Mouse (Mus musculus): ENCODE measurements at regions not wholly inside any gene's neighbourhood (a gene's known extent, or its start where the extent isn't known, plus 50 kb on each side); places are given as distances from the start of the nearest gene placed in this dataset.
"Not testable (repeated sequence)": the region's sequence is repeated elsewhere in the genome, so short reads cannot be mapped to it uniquely, and the experiment has no call there.

- Histone ChIP-seq H3K4me1 (ENCODE audit: control insufficient read depth, insufficient read depth, low read length) (no peaks in the 10 kb centered on the region), H3K4me3 (replicated peaks; ENCODE audit: control insufficient read depth, low read depth, low read length) (no peak overlapping the region), H3K27ac (ENCODE audit: control insufficient read depth, insufficient read depth, low read depth, low read length, poor library complexity) (no peak overlapping the region)
- WGBS, result 76% methylated on average over 8 of the region's 8 CpGs
- TF ChIP-seq CTCF (IDR thresholded peaks at IDR 0.05; ENCODE audit: control insufficient read depth, insufficient read depth, low read length) (no peak), POLR2A (IDR thresholded peaks at IDR 0.05; ENCODE audit: borderline replicate concordance, control insufficient read depth, low read depth, low read length) (no peak)
Observed at GRCm38 (mm10) chr8:35152585-35152984, 613.0 kb upstream of the Gm19410 start.

DNA sequence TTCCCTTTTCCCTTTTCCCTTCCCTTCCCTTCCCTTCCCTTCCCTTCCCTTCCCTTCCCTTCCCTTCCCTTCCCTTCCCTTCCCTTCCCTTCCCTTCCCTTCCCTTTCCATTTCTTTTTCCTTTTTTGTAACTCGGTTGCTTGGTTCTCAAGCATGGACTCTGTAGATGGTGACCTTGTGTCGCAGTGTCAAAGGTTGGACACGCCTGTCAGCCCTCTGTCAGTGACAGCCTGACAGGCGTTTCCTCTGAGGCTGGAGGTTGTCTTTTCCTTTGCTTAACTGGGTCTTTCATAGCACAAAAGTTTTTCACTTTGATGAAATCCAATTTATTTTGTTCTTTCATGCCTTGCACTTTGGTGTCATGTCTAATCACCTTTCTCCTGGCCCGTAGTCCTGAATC is 609.3 kb upstream of the Gm19410 start:
- H3K27ac ChIP-seq (ENCODE audit: control insufficient read depth, insufficient read depth, low read depth, low read length, poor library complexity), result no peak overlapping the region
- whole genome bisulfite sequencing, result 69% methylated on average over 5 of the region's 5 CpGs
- TF ChIP-seq CTCF (IDR thresholded peaks at IDR 0.05; ENCODE audit: control insufficient read depth, insufficient read depth, low read length), result no peak
- TF ChIP-seq POLR2A (IDR thresholded peaks at IDR 0.05; ENCODE audit: borderline replicate concordance, control insufficient read depth, low read depth, low read length), result no peak
- no peak overlapping the region for H3K4me3 ChIP-seq (replicated peaks; ENCODE audit: control insufficient read depth, low read depth, low read length)
- H3K4me1 ChIP-seq (ENCODE audit: control insufficient read depth, insufficient read depth, low read length), result peaks cover 2% of the 10 kb centered on the region; the same call in 1 of the 2 replicates

- TF ChIP-seq CTCF (IDR thresholded peaks at IDR 0.05; ENCODE audit: control insufficient read depth, insufficient read depth, low read length) (no peak), POLR2A (IDR thresholded peaks at IDR 0.05; ENCODE audit: borderline replicate concordance, control insufficient read depth, low read depth, low read length) (no peak)
- H3K4me3 ChIP-seq (replicated peaks; ENCODE audit: control insufficient read depth, low read depth, low read length), result no peak overlapping the region
- WGBS, result 68% methylated on average over 6 of the region's 6 CpGs
- H3K4me1 ChIP-seq (ENCODE audit: control insufficient read depth, insufficient read depth, low read length), result peaks cover 2% of the 10 kb centered on the region; the same call in 1 of the 2 replicates
- H3K27ac ChIP-seq (ENCODE audit: control insufficient read depth, insufficient read depth, low read depth, low read length, poor library complexity), result no peak overlapping the region
Observed at GRCm38 (mm10) chr8:35157711-35158110, 607.9 kb upstream of the Gm19410 start.

DNA sequence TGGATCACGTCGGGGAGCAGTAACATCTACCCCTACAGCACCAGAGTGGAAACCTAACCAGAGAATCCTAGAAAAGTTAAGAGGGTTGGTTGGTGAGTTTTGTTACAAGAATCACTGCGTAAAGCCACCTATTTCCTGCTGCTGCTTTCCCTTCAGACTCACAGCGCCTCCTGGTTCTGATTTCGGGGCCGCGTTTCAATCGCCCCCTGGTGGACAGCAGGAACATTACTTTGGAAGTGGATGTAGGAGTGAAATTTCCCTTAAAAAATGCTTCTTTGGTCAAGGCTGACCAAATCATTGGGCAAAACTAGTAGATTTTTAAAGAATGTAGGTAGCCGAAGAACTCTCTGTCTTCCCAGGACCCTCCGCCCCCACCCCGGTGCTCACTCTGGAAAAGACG is 606.3 kb upstream of the Gm19410 start:
- H3K4me1 ChIP-seq (ENCODE audit: control insufficient read depth, insufficient read depth, low read length), result peaks cover 2% of the 10 kb centered on the region; the same call in 1 of the 2 replicates
- no peak overlapping the region for H3K4me3 ChIP-seq (replicated peaks; ENCODE audit: control insufficient read depth, low read depth, low read length)
- TF ChIP-seq CTCF (IDR thresholded peaks at IDR 0.05; ENCODE audit: control insufficient read depth, insufficient read depth, low read length) (peak; percentile 81), POLR2A (IDR thresholded peaks at IDR 0.05; ENCODE audit: borderline replicate concordance, control insufficient read depth, low read depth, low read length) (no peak)
- H3K27ac ChIP-seq (ENCODE audit: control insufficient read depth, insufficient read depth, low read depth, low read length, poor library complexity), result no peak overlapping the region
- 21% methylated on average over 12 of the region's 12 CpGs for WGBS

DNA sequence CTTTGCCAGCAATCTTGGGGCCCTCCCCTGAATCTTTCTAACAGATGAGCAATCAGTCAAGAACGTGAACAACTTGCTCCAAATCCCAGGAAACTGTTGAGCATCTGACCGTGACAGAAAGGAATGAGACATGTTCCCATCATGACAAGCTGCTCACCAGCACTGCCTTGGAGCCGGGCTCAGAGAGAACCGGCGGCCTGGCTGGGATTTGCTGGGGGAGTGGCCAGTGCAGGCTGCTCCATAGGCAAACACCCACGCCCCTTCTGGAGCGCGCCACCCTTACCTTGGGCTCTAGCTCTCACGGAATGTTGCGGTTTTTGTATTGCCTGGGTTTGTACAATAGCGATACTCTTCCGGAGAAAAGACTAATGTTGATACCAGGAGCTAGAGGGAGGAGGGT is 605.4 kb upstream of the Gm19410 start:
- Histone ChIP-seq H3K27ac (ENCODE audit: control insufficient read depth, insufficient read depth, low read depth, low read length, poor library complexity) (no peak overlapping the region), H3K4me1 (ENCODE audit: control insufficient read depth, insufficient read depth, low read length) (peaks cover 2% of the 10 kb centered on the region; the same call in 1 of the 2 replicates), H3K4me3 (replicated peaks; ENCODE audit: control insufficient read depth, low read depth, low read length) (no peak overlapping the region)
- TF ChIP-seq CTCF (IDR thresholded peaks at IDR 0.05; ENCODE audit: control insufficient read depth, insufficient read depth, low read length) (no peak), POLR2A (IDR thresholded peaks at IDR 0.05; ENCODE audit: borderline replicate concordance, control insufficient read depth, low read depth, low read length) (no peak)
- 89% methylated on average over 12 of the region's 12 CpGs for WGBS

DNA sequence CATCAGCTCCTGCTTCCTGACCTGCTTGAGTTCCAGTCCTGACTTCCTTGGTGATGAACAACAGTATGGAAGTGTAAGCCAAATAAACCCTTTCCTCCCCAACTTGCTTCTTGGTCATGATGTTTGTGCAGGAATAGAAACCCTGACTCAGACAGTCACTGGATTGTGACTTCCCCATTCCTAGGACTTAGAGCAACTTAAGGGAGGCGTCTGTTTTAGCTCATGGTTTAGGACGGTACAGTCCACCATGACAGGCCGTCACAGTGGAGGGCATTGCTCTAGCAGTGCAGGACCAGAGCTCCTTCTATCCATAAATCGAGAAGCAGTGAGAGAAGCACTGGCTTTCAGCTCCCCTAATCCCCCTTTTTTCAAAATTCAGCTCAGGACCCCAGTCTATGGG is 603.4 kb upstream of the Gm19410 start:
- WGBS, result 64% methylated on average over 4 of the region's 4 CpGs
- not testable (repeated sequence) for H3K27ac ChIP-seq (ENCODE audit: control insufficient read depth, insufficient read depth, low read depth, low read length, poor library complexity)

GRCm38 (mm10) chr8:35166611-35167010 is 599.0 kb upstream of the Gm19410 start:
- 81% methylated on average over 6 of the region's 6 CpGs for WGBS
- Histone ChIP-seq H3K4me1 (ENCODE audit: control insufficient read depth, insufficient read depth, low read length) (no peaks in the 10 kb centered on the region), H3K4me3 (replicated peaks; ENCODE audit: control insufficient read depth, low read depth, low read length) (no peak overlapping the region), H3K27ac (ENCODE audit: control insufficient read depth, insufficient read depth, low read depth, low read length, poor library complexity) (no peak overlapping the region)
- TF ChIP-seq POLR2A (IDR thresholded peaks at IDR 0.05; ENCODE audit: borderline replicate concordance, control insufficient read depth, low read depth, low read length) (no peak), CTCF (IDR thresholded peaks at IDR 0.05; ENCODE audit: control insufficient read depth, insufficient read depth, low read length) (no peak)

More for the DNA sequence above, 603.4 kb upstream of the Gm19410 start:
- H3K4me3 ChIP-seq (replicated peaks; ENCODE audit: control insufficient read depth, low read depth, low read length); H3K4me1 ChIP-seq (ENCODE audit: control insufficient read depth, insufficient read depth, low read length): not testable (repeated sequence)

- WGBS, result 84% methylated on average over 13 of the region's 13 CpGs
- no peak overlapping the region for H3K27ac ChIP-seq (ENCODE audit: control insufficient read depth, insufficient read depth, low read depth, low read length, poor library complexity)
- no peaks in the 10 kb centered on the region for H3K4me1 ChIP-seq (ENCODE audit: control insufficient read depth, insufficient read depth, low read length)
- TF ChIP-seq POLR2A (IDR thresholded peaks at IDR 0.05; ENCODE audit: borderline replicate concordance, control insufficient read depth, low read depth, low read length) (no peak), CTCF (IDR thresholded peaks at IDR 0.05; ENCODE audit: control insufficient read depth, insufficient read depth, low read length) (no peak)
- no peak overlapping the region for H3K4me3 ChIP-seq (replicated peaks; ENCODE audit: control insufficient read depth, low read depth, low read length)
Observed at GRCm38 (mm10) chr8:35171536-35172310, 593.9 kb upstream of the Gm19410 start.

- no peak overlapping the region for H3K4me3 ChIP-seq (replicated peaks; ENCODE audit: control insufficient read depth, low read depth, low read length)
- H3K27ac ChIP-seq (ENCODE audit: control insufficient read depth, insufficient read depth, low read depth, low read length, poor library complexity), result no peak overlapping the region
- no peak for TF ChIP-seq POLR2A (IDR thresholded peaks at IDR 0.05; ENCODE audit: borderline replicate concordance, control insufficient read depth, low read depth, low read length)
- no peak for TF ChIP-seq CTCF (IDR thresholded peaks at IDR 0.05; ENCODE audit: control insufficient read depth, insufficient read depth, low read length)
- 62% methylated on average over 5 of the region's 5 CpGs for WGBS
- H3K4me1 ChIP-seq (ENCODE audit: control insufficient read depth, insufficient read depth, low read length), result no peaks in the 10 kb centered on the region
Observed at GRCm38 (mm10) chr8:35177314-35177713, 588.3 kb upstream of the Gm19410 start.

All from bone marrow, adult 2 months (tissue).